Mouse (Mus musculus) adrenal gland, postnatal 10 days (tissue): Measurements from ENCODE around the gene Vps4b. TPM values are rescaled to one million over a fixed set of nuclear protein-coding genes. Genes with fewer than 3 reads are reported as not detected.
"Not testable (repeated sequence)": the region's sequence is repeated elsewhere in the genome, so short reads cannot be mapped to it uniquely, and the experiment has no call there.

Experiments used
- DNase-seq: peaks from one replicate; pipeline ENCODE4 v3.0.0; 2021; ENCODE audit warnings: mixed read lengths
- total RNA-seq, 2 experiments: library from RNA; stranded (reverse); gene quantifications; 2 replicates each; pipeline ENCODE4 v1.2.3; 2021

The Vps4b gene
- total RNA-seq, 2 experiments from 2014 or later = 89.0 to 95.4 TPM

DNA sequence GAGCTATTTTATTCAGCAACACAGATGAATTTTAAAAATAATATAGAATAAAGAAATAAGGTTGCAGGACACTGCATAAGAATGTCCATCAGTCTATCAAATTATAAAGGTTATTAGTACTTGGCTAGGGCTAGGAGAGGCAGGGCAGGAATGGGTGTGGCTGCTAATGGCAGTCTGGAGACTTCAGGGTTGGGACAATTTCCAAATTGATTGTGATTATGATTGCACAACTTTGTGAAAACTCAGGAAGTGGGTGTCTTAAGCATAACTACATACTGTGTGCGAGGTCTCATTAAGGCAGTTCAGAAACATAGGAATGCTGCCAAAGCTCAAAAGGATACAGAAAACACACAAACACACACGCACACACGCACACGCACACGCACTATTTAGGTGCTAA, 44.5 kb downstream of the Vps4b start:
- DNase-seq = no peak

DNA sequence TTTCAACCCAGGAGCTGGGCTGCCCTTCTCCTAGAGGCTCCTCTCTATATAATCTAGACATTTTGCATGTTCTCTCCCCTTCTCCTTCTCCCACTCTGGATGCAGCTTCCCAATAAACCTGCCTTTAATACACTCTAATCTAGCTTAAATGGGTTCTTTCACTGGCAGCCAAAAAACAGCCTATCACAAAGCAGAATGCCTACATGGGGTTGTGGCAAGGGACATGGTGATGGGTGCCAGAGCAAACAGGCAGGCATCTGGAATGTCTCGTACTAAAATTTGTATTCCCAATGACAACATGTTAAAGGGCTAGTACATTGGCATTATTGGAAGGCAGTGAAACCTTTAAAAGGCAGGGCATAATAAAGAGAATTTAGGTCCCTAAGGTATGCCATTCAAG, 45.9 kb downstream of the Vps4b start:
- DNase-seq = no peak

DNA sequence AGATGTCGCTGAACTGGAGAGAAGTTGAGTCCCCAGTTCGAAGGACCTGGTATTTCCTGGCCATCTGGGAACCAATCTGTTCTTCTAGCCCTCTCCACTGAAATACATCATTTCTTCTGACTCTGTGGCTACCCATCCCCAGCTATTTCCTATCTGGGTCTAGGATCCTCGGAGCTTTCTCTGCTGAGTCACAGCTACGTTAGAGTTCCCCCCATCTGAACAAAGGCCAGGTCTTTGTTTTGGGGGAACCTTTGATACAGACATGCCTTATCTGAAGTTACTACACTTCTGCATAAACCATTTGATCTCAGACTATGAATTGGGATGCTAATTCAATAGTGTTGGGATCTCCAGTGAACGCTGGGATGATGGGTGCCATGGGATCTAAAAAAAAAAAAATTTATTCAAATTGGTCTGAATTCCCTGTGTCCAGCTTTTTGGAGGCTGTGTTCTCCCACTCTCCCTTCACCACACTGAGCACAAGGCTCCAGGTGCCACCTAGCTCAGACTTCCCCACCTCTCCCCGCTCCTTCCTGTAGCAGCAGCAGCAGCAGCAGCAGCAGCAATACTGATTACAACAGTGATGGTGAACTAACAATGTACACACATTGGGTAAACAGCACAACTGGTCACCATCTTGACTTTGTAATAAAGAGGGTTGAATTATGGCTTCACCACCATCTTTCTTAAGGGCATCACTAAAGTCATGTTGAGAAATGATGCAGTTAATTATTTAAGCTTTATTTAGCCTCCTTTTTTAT, 47.8 kb downstream of the Vps4b start:
- DNase-seq = no peak

DNA sequence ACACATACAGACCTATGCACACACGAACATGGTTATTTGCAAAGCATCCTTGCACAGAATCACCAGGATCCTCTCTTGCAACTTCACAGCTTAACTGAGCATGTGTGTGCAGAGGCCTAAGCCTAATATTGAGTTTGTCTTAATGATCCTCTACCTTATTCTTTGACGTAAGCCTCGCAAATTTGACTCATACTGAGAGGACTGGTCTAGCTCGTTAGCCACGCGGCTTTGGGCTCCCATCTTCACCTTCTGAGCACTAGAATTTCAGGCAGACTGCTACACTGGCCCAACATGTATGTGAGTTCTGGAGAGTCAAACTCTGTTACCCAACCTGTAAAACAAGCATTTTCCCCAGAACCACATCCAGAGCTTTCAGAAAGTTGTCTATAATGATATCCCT, 53.5 kb downstream of the Vps4b start:
- DNase-seq = no peak

DNA sequence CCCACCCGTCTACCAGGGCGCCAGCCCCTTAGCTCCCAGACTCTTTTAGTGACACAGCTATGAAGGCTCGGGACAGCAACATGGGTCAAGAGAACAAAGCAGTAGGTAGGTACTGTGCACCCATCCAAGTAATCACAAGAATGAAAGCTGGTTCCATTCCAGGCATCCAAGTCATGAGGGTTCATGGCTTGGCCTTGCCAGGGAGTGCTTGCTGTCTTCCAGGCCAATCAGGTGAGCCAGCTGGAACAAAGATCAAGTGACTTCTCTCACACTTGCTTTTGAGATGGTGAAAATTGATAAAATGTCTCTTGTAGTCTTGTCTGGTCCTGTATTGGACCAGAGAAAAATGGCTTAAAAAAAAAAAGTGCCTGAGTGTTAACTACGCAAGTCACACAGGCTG, 55.8 kb downstream of the Vps4b start:
- peak; percentile 11 for DNase-seq

DNA sequence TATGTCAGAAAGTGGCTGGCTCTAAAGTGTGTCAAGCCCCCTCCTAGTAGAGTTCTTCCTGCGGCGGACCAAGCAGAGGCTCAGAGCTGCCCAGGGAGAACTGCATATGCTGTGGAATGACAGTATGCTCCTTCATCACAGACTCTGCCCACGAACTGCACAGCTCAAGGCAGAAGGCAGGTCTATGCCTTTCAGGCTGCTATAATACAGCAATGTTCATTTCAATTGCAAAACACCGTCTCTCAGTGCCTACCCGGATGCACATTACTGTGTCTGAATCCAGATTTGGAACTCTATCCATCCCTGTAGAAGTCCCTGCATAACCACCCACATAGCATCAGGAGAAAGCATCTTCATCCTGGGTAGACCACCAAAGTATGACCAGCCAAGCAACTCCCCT, 56.7 kb downstream of the Vps4b start:
- no peak for DNase-seq

DNA sequence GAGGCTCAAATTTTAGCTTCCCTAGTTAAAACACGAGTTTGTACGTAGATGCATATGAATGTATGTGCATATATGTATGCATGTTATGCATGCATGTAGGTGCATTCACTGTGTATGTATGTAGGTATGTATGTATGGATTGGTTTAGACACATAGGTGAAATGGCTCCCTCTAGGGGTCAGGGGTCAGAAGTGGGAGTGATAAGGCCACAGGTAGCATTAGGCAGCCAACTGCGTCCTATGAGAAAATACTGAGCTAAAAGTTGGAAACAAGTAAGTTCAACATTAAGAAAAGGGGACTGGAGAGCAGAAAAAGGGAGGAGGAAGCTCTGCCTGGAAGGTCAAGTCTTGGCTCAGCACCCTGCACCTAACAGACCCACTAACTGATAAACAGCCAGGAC, 58.4 kb downstream of the Vps4b start:
- DNase-seq = no peak

DNA sequence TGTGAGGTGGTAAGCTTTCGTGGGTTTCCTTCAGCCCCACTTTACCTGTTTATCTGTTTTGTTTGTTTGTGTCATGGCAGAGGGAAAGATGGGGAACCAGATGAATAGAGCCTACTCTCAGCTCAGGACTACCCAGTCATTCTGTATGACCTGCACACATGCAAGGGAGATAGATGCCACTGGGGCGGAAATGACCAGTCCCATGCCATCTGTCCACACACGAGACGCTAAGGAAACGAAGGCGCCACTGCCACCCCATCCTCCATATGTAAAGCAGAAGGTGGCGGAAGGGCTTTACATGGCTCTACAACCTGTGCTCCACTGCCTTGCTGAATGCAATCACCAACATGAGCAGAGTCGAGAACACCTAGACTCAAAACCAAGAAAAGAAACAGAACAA, 60.3 kb downstream of the Vps4b start:
- no peak for DNase-seq

DNA sequence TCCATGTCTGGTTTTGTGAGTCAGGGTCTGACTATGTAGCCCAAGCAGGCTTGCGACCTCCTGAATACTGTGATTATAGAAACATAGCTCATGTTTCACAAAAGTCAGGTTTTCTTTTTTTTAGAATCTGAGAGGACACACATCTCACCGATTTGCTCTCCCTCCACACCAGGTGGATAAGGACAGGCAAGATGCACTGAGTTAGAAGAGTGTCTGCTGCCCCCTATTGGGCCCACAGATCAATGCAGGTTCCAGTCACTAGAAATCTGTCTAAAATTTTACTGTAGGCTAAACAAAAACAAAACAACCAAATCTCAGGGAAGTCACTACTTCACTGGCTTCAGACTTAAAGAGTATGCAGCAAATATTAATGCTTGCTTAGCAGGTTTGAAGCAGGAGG, 60.9 kb downstream of the Vps4b start:
- peak; percentile 45 for DNase-seq

DNA sequence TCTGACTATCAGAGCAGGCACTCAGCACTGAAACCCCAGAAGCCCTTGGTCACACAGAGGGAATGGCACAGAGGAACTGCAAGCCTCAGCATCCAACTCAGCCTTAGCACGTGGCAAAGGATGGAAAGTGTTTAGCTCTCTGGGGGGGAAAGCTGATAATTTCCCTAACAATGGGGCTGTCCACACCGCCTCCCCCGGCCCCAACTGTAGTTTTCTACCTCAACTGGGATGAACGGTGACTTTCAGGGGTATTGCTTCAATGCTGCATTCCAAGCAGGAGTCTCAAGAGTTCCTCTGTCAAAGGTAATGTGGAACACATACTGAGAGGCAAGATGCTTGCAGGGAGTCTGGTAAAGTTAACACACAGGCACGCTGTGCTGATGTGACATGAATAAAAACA, 74.5 kb downstream of the Vps4b start:
- no peak for DNase-seq

DNA sequence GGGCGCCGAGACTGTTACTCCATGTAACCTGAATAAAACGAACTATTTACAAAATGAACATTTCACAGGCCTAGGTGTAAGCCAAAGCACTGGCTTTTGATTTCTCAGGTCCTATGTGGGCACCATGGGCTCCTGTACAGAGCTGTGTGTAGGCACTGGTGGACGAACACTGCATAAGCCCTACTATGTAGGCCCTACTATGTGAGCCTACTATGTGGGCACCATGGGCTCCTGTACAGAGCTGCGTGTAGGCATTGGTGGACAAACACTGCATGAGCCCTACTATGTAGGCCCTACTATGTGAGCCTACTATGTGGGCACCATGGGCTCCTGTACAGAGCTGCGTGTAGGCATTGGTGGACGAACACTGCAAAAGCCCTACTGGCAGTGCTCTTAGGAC, 78.8 kb downstream of the Vps4b start:
- DNase-seq = not testable (repeated sequence)

DNA sequence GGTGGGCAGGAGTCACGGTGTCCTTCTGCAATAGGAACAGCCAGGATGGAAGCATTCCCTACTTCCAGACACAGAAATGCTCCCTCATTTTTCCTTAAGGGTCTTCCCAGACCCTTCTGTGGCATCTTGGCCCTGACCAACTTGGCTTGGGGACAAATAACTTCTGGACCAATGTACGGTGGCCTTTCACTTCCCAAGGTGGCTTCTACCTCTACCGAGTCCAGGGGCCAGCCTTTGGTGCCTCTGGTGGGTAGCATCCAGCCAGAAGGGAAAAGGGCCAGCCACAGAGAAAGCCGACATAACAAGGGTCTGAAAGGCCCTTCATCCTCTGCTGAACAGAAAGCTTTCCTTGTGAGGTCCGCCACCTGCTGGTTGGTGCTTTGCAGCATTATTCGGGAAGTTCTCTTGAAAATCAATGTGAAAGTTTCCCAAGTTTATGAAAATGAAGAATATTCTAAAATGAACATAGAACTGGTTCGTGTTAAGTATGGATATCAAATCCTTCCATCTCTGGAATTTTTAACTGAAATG, 79.4 kb downstream of the Vps4b start:
- DNase-seq = peak; percentile 83

DNA sequence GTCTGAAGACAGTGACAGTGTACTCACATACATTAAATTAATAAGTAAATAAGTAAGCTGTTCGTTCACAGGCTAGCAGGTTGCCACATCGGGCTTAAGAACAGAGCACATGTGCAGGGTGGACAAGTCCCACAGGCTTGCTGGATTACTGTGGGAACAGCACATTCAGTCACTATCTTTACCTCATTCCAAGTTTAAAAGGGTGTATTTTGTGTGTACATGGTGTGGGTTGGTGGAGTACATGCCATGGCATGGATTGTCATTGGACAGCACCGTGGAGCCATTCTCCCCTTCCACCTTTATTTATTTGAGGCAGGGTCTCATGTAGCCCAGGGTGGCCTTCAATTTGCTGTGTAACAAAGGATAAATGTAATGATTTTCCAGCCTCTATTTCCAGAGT, 80.4 kb downstream of the Vps4b start:
- no peak for DNase-seq

DNA sequence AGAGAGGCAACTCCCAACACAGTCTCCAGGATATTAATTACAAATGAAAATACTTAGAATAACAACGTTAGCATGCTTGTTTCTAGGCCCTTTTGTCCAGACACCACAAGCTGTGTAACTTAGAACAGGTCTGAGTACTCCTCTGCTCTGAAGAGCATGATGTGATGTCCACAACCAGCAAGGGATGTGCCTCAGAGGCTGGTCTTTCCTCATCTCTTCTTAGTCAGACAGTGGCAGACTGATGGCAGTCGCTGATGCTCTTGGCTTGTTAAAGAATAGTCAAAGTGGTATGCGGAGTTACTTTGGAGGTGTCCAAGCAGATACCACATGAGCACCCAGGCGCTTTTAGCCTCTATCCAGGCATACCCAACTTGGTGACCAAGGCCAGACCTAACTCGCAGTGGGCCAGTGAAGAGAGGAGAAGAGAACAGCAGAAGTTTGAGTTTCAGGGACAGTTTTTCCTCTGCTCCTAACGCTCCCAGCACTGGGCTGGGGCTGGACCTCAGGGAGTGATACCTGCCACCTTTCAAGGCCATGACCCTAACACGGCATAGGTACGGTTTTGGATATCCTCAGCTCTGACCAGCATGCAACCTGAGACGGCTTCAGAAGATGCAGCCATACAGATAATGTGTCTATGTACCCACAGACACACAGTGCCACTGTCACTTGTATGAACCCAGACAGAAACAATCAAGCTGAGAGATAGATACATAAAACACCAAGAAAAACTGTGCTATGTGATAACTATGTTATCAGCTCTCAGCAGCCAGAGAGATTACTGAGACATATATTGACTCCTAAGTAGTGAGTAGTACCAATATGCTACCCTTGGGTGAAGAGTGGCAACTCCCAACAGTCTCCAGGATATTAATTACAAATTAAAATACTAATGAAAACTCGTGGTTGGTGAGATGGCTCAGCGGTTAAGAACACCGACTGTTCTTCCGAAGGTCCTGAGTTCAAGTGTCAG, 81.1 kb downstream of the Vps4b start:
- DNase-seq = no peak

DNA sequence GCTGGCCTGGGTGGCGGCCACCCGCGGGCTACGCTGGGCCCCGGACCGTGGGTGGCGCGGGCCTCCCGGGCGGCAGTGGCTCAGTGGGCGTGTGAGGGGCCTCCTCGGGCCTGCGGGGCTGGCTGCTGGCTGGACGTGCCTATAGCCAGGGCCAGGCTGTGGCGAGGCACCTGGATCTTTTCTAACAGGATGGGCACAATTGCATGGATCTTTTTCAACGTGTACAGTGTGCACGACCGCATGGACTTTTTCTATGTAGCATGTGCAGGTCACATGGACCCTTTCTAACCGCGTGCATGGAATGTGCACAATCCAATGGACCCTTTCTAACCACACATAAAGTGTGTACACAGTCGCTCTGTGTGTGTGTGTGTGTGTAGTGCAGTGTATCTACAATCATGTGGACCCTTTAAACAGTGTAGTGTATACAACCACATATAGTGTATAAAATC, 82.0 kb downstream of the Vps4b start:
- DNase-seq = no peak

Other genes starting within 250 kb of the Vps4b start
- 1 to 10 TPM; 6.1 to 8.8 TPM for gene Bcl2, start 82.5 kb downstream of the Vps4b start, total RNA-seq
- gene Kdsr, start 37.0 kb downstream of the Vps4b start, total RNA-seq = 10 to 100 TPM; 24.2 to 25.3 TPM
- not detected for gene Serpinb5, start 64.4 kb upstream of the Vps4b start, total RNA-seq
- not detected for gene Serpinb12, start 137.7 kb upstream of the Vps4b start, total RNA-seq
- not detected for gene Serpinb13, start 184.3 kb upstream of the Vps4b start, total RNA-seq